Mouse (Mus musculus): ENCODE results near the gene Cdc34. TPM values are rescaled to one million over a fixed set of nuclear protein-coding genes. Genes with fewer than 3 reads are reported as not detected.

The Cdc34 gene
- 106 and 109 TPM in 2 replicates for polyA plus RNA-seq (2014; fragmentation: Nextera tagmentation; extraction: Ambion mirVana)

- peak; percentile 94 for ATAC-seq (ENCODE audit: insufficient number of reproducible peaks, insufficient read depth, low FRiP score, low read depth)
- peaks cover 32% of the 10 kb centered on the region for H3K36me3 ChIP-seq (ENCODE audit: control insufficient read depth, insufficient read depth, low read length)
- WGBS: under 1% methylated on average over 74 of the region's 84 CpGs
- peak within 1 kb of the TSS; percentile 73 for H3K4me2 ChIP-seq (ENCODE audit: low read length)
- H3K27me3 ChIP-seq (ENCODE audit: control insufficient read depth, insufficient read depth, low read length): no peaks in the 10 kb centered on the region
- H3K9me3 ChIP-seq (ENCODE audit: control insufficient read depth, low read length): no peaks in the 10 kb centered on the region
- H3K27ac ChIP-seq (replicated peaks in 1 of 2; ENCODE audit: control insufficient read depth in 1 of 2, insufficient read depth in 1 of 2, low read depth in 2 of 2, low read length in 2 of 2): peak within 1 kb of the TSS; percentile 79 to 88
- peak within 1 kb of the TSS; percentile 92 for H3K9ac ChIP-seq (ENCODE audit: low read length)
- peaks cover 22 to 33% of the 10 kb centered on the region in 2 experiments for H3K4me1 ChIP-seq (ENCODE audit: control insufficient read depth in 2 of 2, insufficient read depth in 2 of 2, low read length in 2 of 2)
- peak within 1 kb of the TSS; percentile 77 to 88 for H3K4me3 ChIP-seq (ENCODE audit: control insufficient read depth in 1 of 2, insufficient read depth in 1 of 2, low read depth in 1 of 2, low read length in 2 of 2)
Measured at GRCm38 (mm10) chr10:79681591-79682245, at the start of gene Cdc34. Gene Cdc34 (plus strand): TSS chr10:79682195.

DNA sequence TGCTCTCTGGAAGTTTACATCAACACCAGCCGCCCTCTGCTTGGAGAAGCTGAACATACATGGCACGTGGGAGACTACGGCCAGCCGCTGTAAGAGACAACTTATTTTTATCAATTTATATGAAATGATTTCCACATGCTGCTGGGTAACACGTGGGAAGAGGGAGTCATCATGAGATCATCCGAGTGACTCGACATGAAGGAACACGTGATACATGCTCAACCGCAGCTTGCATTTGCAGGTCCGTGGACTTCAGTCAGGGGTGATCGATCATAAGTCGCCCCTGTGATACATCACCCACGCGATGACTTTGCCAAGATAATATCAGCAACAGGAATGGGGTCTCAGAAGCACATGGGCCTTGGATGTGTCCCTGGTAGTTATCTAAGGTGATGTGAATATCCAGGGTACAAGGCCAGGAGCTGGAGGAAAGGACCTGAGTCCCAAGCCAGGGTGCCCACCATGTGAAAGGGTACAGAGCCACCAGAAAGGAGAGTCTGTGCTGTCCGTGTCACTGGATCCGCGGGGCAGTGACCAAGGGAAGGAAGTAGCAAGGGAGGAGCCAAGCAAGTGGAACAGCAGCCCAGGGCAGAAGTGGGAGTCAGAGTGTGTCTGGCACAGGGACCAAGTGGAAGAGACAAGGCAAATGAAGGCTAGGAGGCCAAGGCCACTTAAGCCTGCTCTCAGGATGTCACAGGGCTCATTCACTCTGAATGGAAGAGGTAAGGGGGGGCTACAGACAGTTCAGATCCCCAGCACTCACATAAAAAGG, 48.8 kb upstream of the Cdc34 start:
- Histone ChIP-seq H3K27me3 (ENCODE audit: control insufficient read depth, insufficient read depth, low read length) (peaks cover 22% of the 10 kb centered on the region), H3K4me1 (ENCODE audit: control insufficient read depth in 2 of 2, insufficient read depth in 2 of 2, low read length in 2 of 2) (no peaks in the 10 kb centered on the region; a peak in 1 of 4 replicates), H3K36me3 (ENCODE audit: control insufficient read depth, insufficient read depth, low read length) (no peaks in the 10 kb centered on the region), H3K4me3 (ENCODE audit: control insufficient read depth in 1 of 2, insufficient read depth in 1 of 2, low read depth in 1 of 2, low read length in 2 of 2) (no peak overlapping the region), H3K9me3 (ENCODE audit: control insufficient read depth, low read length) (0 out of 2 replicates have a peak, but pooled peaks cover 3% of the 10 kb centered on the region), H3K4me2 (ENCODE audit: low read length) (no peak overlapping the region), H3K27ac (replicated peaks in 1 of 2; ENCODE audit: control insufficient read depth in 1 of 2, insufficient read depth in 1 of 2, low read depth in 2 of 2, low read length in 2 of 2) (no peak overlapping the region), H3K9ac (ENCODE audit: low read length) (no peak overlapping the region)
- no peak for ATAC-seq (ENCODE audit: insufficient number of reproducible peaks, insufficient read depth, low FRiP score, low read depth)
- 71% methylated on average over 17 of the region's 17 CpGs for WGBS

- H3K9ac ChIP-seq (ENCODE audit: low read length): no peak overlapping the region
- WGBS: 79% methylated on average over 8 of the region's 8 CpGs
Measured at GRCm38 (mm10) chr10:79636287-79636686, 45.7 kb upstream of the Cdc34 start.

DNA sequence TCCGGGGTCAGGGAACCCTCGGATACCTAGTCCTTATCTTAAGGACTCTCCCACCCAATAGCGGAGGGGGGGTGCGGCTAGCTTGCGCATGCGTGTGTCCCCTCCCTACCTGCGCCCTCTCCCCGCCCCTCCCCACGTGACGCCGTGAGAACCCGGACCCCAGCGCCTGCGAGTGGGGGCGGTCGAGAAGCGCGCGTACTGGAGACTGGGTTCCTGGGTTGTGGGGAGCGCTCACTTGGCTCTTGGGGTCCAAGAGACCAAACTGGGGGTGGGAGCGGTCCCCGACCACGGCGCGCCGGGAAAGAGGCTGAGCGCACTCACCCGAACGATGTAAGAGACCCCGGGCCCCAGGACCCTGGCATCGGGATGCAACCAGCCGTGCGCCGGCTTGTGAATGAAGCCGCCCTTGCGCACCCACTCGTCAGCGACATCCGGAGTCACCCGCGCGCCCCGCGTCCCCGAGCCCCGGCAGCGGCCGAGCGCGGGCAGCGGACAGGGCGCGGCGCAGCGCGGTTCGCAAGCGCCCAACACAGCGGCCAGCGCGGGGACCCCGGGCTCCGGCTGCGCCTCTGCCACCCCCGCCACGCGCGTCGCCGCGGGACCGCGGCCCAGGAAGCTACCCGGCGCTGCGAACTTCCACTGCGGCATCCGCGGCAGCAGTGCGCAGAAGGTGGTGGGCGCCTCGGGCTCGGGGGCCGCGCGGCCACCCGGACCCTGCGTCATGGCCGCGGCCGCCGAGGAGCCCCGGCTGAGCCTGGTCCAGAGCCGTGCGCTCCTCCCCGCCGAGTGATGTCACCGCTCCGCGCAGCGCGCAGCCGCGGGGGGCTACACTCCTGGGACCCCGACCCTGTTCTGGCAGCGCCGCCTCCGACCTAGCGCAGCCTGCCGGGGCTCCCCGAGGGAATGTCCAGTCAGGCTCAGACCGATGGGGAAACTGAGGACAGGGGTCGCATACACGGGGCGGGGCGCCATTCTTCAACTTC, 44.6 kb upstream of the Cdc34 start, which contains the start of gene Shc2:
TSS of gene Shc2 (minus strand) at position 791 of the 983 bp plus-strand sequence.
- H3K27ac ChIP-seq (replicated peaks in 1 of 2; ENCODE audit: control insufficient read depth in 1 of 2, insufficient read depth in 1 of 2, low read depth in 2 of 2, low read length in 2 of 2): no peak within 1 kb of the TSS

More at GRCm38 (mm10) chr10:79636287-79636686, 45.7 kb upstream of the Cdc34 start:
- ATAC-seq (ENCODE audit: insufficient number of reproducible peaks, insufficient read depth, low FRiP score, low read depth): no peak
- peaks cover 0 to 10% of the 10 kb centered on the region in 2 experiments; a peak in 1 of 4 replicates for H3K4me1 ChIP-seq (ENCODE audit: control insufficient read depth in 2 of 2, insufficient read depth in 2 of 2, low read length in 2 of 2)
- no peaks in the 10 kb centered on the region for H3K36me3 ChIP-seq (ENCODE audit: control insufficient read depth, insufficient read depth, low read length)
- H3K27ac ChIP-seq (replicated peaks in 1 of 2; ENCODE audit: control insufficient read depth in 1 of 2, insufficient read depth in 1 of 2, low read depth in 2 of 2, low read length in 2 of 2): no peak overlapping the region
- H3K9me3 ChIP-seq (ENCODE audit: control insufficient read depth, low read length): 0 out of 2 replicates have a peak, but pooled peaks cover 3% of the 10 kb centered on the region
- no peak overlapping the region for H3K4me2 ChIP-seq (ENCODE audit: low read length)
- H3K27me3 ChIP-seq (ENCODE audit: control insufficient read depth, insufficient read depth, low read length): peaks cover 44% of the 10 kb centered on the region
- no peak overlapping the region for H3K4me3 ChIP-seq (ENCODE audit: control insufficient read depth in 1 of 2, insufficient read depth in 1 of 2, low read depth in 1 of 2, low read length in 2 of 2)

GRCm38 (mm10) chr10:79638486-79639204, 43.4 kb upstream of the Cdc34 start:
- Histone ChIP-seq H3K27ac (replicated peaks in 1 of 2; ENCODE audit: control insufficient read depth in 1 of 2, insufficient read depth in 1 of 2, low read depth in 2 of 2, low read length in 2 of 2) (no peak overlapping the region), H3K9me3 (ENCODE audit: control insufficient read depth, low read length) (0 out of 2 replicates have a peak, but pooled peaks cover 3% of the 10 kb centered on the region), H3K4me1 (ENCODE audit: control insufficient read depth in 2 of 2, insufficient read depth in 2 of 2, low read length in 2 of 2) (peaks cover 0 to 10% of the 10 kb centered on the region in 2 experiments; a peak in 1 of 4 replicates), H3K9ac (ENCODE audit: low read length) (no peak overlapping the region), H3K36me3 (ENCODE audit: control insufficient read depth, insufficient read depth, low read length) (no peaks in the 10 kb centered on the region), H3K27me3 (ENCODE audit: control insufficient read depth, insufficient read depth, low read length) (peaks cover 44% of the 10 kb centered on the region), H3K4me2 (ENCODE audit: low read length) (peak overlapping the region; percentile 85), H3K4me3 (ENCODE audit: control insufficient read depth in 1 of 2, insufficient read depth in 1 of 2, low read depth in 1 of 2, low read length in 2 of 2) (peak overlapping the region in 1 of 2 experiments; percentile 18; a peak in 2 of 4 replicates)
- ATAC-seq (ENCODE audit: insufficient number of reproducible peaks, insufficient read depth, low FRiP score, low read depth): no peak
- WGBS: 6% methylated on average over 23 of the region's 23 CpGs

More for the DNA sequence above, 44.6 kb upstream of the Cdc34 start, which contains the start of gene Shc2:
- peak within 1 kb of the TSS; percentile 85 for H3K4me2 ChIP-seq (ENCODE audit: low read length)
- ATAC-seq (ENCODE audit: insufficient number of reproducible peaks, insufficient read depth, low FRiP score, low read depth): peak; percentile 23; the same call in 1 of the 2 replicates
- H3K4me3 ChIP-seq (ENCODE audit: control insufficient read depth in 1 of 2, insufficient read depth in 1 of 2, low read depth in 1 of 2, low read length in 2 of 2): peak within 1 kb of the TSS; percentile 66 to 74
- no peaks in the 10 kb centered on the region for H3K36me3 ChIP-seq (ENCODE audit: control insufficient read depth, insufficient read depth, low read length)
- under 1% methylated on average over 114 of the region's 116 CpGs for WGBS
- H3K9me3 ChIP-seq (ENCODE audit: control insufficient read depth, low read length): 0 out of 2 replicates have a peak, but pooled peaks cover 3% of the 10 kb centered on the region
- H3K4me1 ChIP-seq (ENCODE audit: control insufficient read depth in 2 of 2, insufficient read depth in 2 of 2, low read length in 2 of 2): peaks cover 0 to 10% of the 10 kb centered on the region in 2 experiments; a peak in 1 of 4 replicates
- H3K9ac ChIP-seq (ENCODE audit: low read length): peak within 1 kb of the TSS; percentile 60
- peaks cover 44% of the 10 kb centered on the region for H3K27me3 ChIP-seq (ENCODE audit: control insufficient read depth, insufficient read depth, low read length)

GRCm38 (mm10) chr10:79645711-79646110, 36.3 kb upstream of the Cdc34 start, which contains the start of gene Odf3l2:
Gene Odf3l2 (minus strand): TSS chr10:79645738.
- H3K9me3 ChIP-seq (ENCODE audit: control insufficient read depth, low read length): no peaks in the 10 kb centered on the region
- H3K4me1 ChIP-seq (ENCODE audit: control insufficient read depth in 2 of 2, insufficient read depth in 2 of 2, low read length in 2 of 2): no peaks in the 10 kb centered on the region
- H3K4me3 ChIP-seq (ENCODE audit: control insufficient read depth in 1 of 2, insufficient read depth in 1 of 2, low read depth in 1 of 2, low read length in 2 of 2): no peak within 1 kb of the TSS
- H3K9ac ChIP-seq (ENCODE audit: low read length): no peak within 1 kb of the TSS
- no peak within 1 kb of the TSS for H3K27ac ChIP-seq (replicated peaks in 1 of 2; ENCODE audit: control insufficient read depth in 1 of 2, insufficient read depth in 1 of 2, low read depth in 2 of 2, low read length in 2 of 2)
- 66% methylated on average over 8 of the region's 8 CpGs for WGBS
- H3K4me2 ChIP-seq (ENCODE audit: low read length): no peak within 1 kb of the TSS
- H3K27me3 ChIP-seq (ENCODE audit: control insufficient read depth, insufficient read depth, low read length): no peaks in the 10 kb centered on the region
- ATAC-seq (ENCODE audit: insufficient number of reproducible peaks, insufficient read depth, low FRiP score, low read depth): no peak
- H3K36me3 ChIP-seq (ENCODE audit: control insufficient read depth, insufficient read depth, low read length): no peaks in the 10 kb centered on the region

Measured in heart, embryonic 14.5 days (tissue).